Mouse (Mus musculus): Measurements from ENCODE around the gene E130208F15Rik.

The E130208F15Rik gene

GRCm38 (mm10) chr7:30321539-30322284 is at the start of gene E130208F15Rik:
Gene E130208F15Rik, plus strand, starts transcription at chr7:30321740.
- DNase-seq (ENCODE audit: low spot score) = peak; percentile 55

- DNase-seq (ENCODE audit: low spot score) = no peak
These were observed 47.2 kb upstream of the E130208F15Rik start for GRCm38 (mm10) chr7:30274383-30274782.

- DNase-seq (ENCODE audit: low spot score) = no peak
These were observed 42.6 kb upstream of the E130208F15Rik start for GRCm38 (mm10) chr7:30278911-30279310.

GRCm38 (mm10) chr7:30279536-30279935 is 42.0 kb upstream of the E130208F15Rik start:
- no peak for DNase-seq (ENCODE audit: low spot score)

- peak; percentile 81 for DNase-seq (ENCODE audit: low spot score)
These were observed 41.4 kb upstream of the E130208F15Rik start, which contains the start of the genes Thap8 and Wdr62 for GRCm38 (mm10) chr7:30279951-30280669. Gene Thap8, plus strand, starts transcription at chr7:30280094. Gene Wdr62, minus strand, starts transcription at chr7:30280419.

GRCm38 (mm10) chr7:30280670-30281138 is 40.8 kb upstream of the E130208F15Rik start:
- DNase-seq (ENCODE audit: low spot score) = peak; percentile 89

GRCm38 (mm10) chr7:30281522-30281921 is 40.0 kb upstream of the E130208F15Rik start:
- DNase-seq (ENCODE audit: low spot score) = no peak

- DNase-seq (ENCODE audit: low spot score) = no peak
These were observed 38.8 kb upstream of the E130208F15Rik start for GRCm38 (mm10) chr7:30282740-30283139.

GRCm38 (mm10) chr7:30286701-30287410 is 34.7 kb upstream of the E130208F15Rik start:
- DNase-seq (ENCODE audit: low spot score) = no peak

- no peak for DNase-seq (ENCODE audit: low spot score)
These were observed 33.5 kb upstream of the E130208F15Rik start for GRCm38 (mm10) chr7:30288046-30288445.

GRCm38 (mm10) chr7:30289071-30289713 is 32.3 kb upstream of the E130208F15Rik start:
- no peak for DNase-seq (ENCODE audit: low spot score)

- DNase-seq (ENCODE audit: low spot score) = no peak
These were observed 31.7 kb upstream of the E130208F15Rik start for GRCm38 (mm10) chr7:30289714-30290399.

- peak; percentile 85 for DNase-seq (ENCODE audit: low spot score)
These were observed 30.1 kb upstream of the E130208F15Rik start, which contains the start of gene Clip3 for GRCm38 (mm10) chr7:30291215-30292131. Gene Clip3, plus strand, starts transcription at chr7:30291728.

- no peak for DNase-seq (ENCODE audit: low spot score)
These were observed 27.7 kb upstream of the E130208F15Rik start for GRCm38 (mm10) chr7:30293795-30294194.

- no peak for DNase-seq (ENCODE audit: low spot score)
These were observed 27.2 kb upstream of the E130208F15Rik start for GRCm38 (mm10) chr7:30294296-30294695.

GRCm38 (mm10) chr7:30295103-30295502 is 26.4 kb upstream of the E130208F15Rik start:
- DNase-seq (ENCODE audit: low spot score) = no peak

GRCm38 (mm10) chr7:30296816-30297215 is 24.7 kb upstream of the E130208F15Rik start:
- no peak for DNase-seq (ENCODE audit: low spot score)

- no peak for DNase-seq (ENCODE audit: low spot score)
These were observed 24.3 kb upstream of the E130208F15Rik start for GRCm38 (mm10) chr7:30297266-30297665.

GRCm38 (mm10) chr7:30300914-30301313 is 20.6 kb upstream of the E130208F15Rik start:
- DNase-seq (ENCODE audit: low spot score) = no peak

Measured in left cerebral cortex, adult 11 months (tissue).